Mouse (Mus musculus) bone marrow macrophage, adult 2 months (primary cell): ENCODE measurements around the gene Itpa.

ENCODE experiments used
- CTCF ChIP-seq: IDR thresholded peaks from 2 replicates; pipeline ENCODE4 v1.5.1; 2012; ENCODE audit warnings: low read depth, mild to moderate bottlenecking, low read length, moderate library complexity
- POLR2A ChIP-seq: IDR thresholded peaks from 2 replicates; pipeline ENCODE4 v1.6.1; 2012; ENCODE audit warnings: mild to moderate bottlenecking, low read depth, low read length, borderline replicate concordance

DNA sequence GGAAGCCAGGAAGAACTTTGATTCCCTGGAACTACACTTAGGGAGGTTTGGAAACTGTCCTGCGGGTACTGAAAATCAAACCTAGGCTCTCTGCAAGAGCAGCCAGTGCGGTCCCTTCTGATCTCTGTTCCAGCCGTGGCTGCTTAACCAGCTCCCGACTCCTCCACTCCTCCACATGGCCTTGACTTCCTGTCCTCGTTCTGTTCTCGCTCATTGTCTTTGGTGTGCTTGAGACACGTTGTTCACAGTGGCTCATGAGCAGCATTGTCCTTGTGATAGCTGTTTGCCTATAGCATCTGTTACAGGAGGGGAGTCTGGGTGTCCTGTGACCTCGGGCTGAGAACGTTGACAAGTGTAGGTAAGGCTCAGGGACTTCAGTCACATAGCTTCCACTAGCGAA is 9.8 kb downstream of the Itpa start:
- no peak for TF ChIP-seq CTCF
- no peak for TF ChIP-seq POLR2A
